Mouse (Mus musculus) megakaryocyte, embryonic 14.5 days (primary cell): ENCODE measurements around the gene Slc35d2.

Experiments used
- FLI1 ChIP-seq: IDR thresholded peaks from 2 replicates; pipeline ENCODE4 v1.6.1; 2012; ENCODE audit warnings: low read length, inconsistent platforms, mixed read lengths
- GATA1 ChIP-seq: IDR thresholded peaks from 3 replicates; pipeline ENCODE4 v1.6.1; 2012; ENCODE audit warnings: mixed read lengths, low read length, inconsistent platforms, borderline replicate concordance

DNA sequence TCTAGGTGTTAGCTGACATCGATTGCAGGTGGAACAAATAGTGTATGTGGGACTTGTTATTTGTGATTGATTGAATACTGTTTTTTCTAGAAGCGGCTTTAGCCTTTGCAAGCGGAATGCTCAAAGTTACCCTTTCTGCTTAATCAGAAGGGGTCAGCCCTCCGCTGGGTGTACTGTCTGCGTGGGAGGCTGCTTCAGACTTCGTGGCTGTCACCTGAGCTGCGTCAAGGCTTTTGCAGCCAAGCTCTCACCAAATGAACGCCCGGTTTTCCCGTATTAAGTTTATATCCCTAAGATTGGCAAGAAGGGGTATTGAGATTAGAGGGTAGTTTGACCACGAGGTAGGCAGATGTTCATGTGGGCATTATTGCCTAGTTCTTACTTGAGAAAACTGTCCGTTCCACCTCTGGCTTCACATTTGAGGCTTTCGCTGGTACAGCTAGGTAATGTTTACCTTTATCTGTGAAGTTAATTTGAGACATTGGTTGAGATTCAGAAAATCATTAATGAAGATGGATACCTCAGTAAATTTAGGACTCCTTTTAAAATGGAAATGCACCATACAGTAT lies 34.1 kb upstream of the Slc35d2 start:
- TF ChIP-seq GATA1 (no peak), FLI1 (no peak)
